Mouse (Mus musculus) liver, embryonic 15.5 days (tissue): ENCODE measurements around the gene Tango6. TPM values are rescaled to one million over a fixed set of nuclear protein-coding genes. Genes with fewer than 3 reads are reported as not detected.
"Not testable (repeated sequence)": the region's sequence is repeated elsewhere in the genome, so short reads cannot be mapped to it uniquely, and the experiment has no call there.

Source experiments
- ATAC-seq: fragments of 200-750 bp; cut with Nextera tagmentation; 2 replicates; pipeline ENCODE4 v1.8.0; 2017; ENCODE audit warnings: moderate number of reproducible peaks, mild to moderate bottlenecking, moderate library complexity; ENCODE audit not compliant: insufficient read depth
- H3K27ac ChIP-seq: fragments of 300-500 bp; sonication (generic); replicated peaks from 2 replicates; pipeline ENCODE4 v1.5.1; 2015; ENCODE audit warnings: mild to moderate bottlenecking, inconsistent platforms
- H3K27me3 ChIP-seq: fragments of 300-500 bp; sonication (generic); 2 replicates; pipeline ENCODE4 v1.6.1; 2015; ENCODE audit warnings: mild to moderate bottlenecking, inconsistent platforms
- H3K36me3 ChIP-seq: fragments of 300-500 bp; sonication (generic); replicated peaks from 2 replicates; pipeline ENCODE4 v1.6.1; 2015; ENCODE audit warnings: moderate library complexity, mild to moderate bottlenecking, inconsistent platforms
- H3K4me1 ChIP-seq: fragments of 300-500 bp; sonication (generic); replicated peaks from 2 replicates; pipeline ENCODE4 v1.6.1; 2015; ENCODE audit warnings: inconsistent platforms
- H3K4me2 ChIP-seq: fragments of 300-500 bp; sonication (generic); 2 replicates; pipeline ENCODE4 v1.6.1; 2015; ENCODE audit warnings: moderate library complexity, mild to moderate bottlenecking, inconsistent platforms
- H3K4me3 ChIP-seq: fragments of 300-500 bp; sonication (generic); replicated peaks from 2 replicates; pipeline ENCODE4 v1.5.1; 2015; ENCODE audit warnings: mild to moderate bottlenecking, inconsistent platforms
- H3K9ac ChIP-seq: fragments of 300-500 bp; sonication (generic); 2 replicates; pipeline ENCODE4 v1.6.1; 2015; ENCODE audit warnings: moderate library complexity, mild to moderate bottlenecking, inconsistent platforms
- H3K9me3 ChIP-seq: fragments of 300-500 bp; sonication (generic); replicated peaks from 2 replicates; pipeline ENCODE4 v1.6.1; 2016; ENCODE audit warnings: inconsistent platforms
- WGBS: fragments of 180-500 bp; shearing (Covaris S2); methylation state at CpG from one replicate; pipeline ENCODE4 v1.1.7; 2015; ENCODE audit warnings: mixed read lengths; ENCODE audit not compliant: insufficient replicate concordance; 5-methylcytosine and 5-hydroxymethylcytosine counted together
- polyA plus RNA-seq: library from polyadenylated mRNA; unstranded; fragments of >200 nt; fragmentation: Nextera tagmentation; extraction: Ambion mirVana; gene quantifications from 2 replicates; pipeline ENCODE4 v1.2.1, GENCODE M21; 2015

Gene Tango6
- polyA plus RNA-seq, 1 experiment from 2014 or later: 3.1 TPM

DNA sequence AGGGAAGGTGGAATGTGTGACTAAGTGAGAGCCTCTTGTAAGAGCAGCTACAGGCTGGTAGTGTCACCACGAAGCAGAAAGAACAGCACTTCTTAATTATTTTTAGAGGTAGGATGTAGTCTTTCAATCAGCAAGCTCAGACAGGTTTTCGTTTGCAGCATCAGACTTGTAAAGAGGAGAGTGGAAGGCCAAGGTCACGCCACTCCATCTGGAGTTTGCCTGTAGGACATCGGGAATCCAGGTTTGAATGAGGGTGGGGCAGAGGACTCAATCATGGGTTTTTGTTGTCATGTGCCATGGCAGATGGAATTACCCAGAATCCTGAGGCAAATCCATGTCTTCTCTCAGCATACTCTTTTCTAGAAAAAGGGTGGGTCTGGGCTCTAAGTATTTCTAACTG is 106.8 kb downstream of the Tango6 start:
- no peak overlapping the region for H3K27ac ChIP-seq
- H3K4me2 ChIP-seq: no peak overlapping the region
- no peak overlapping the region for H3K9ac ChIP-seq
- no peak for ATAC-seq
- no peaks in the 10 kb centered on the region for H3K36me3 ChIP-seq
- no peaks in the 10 kb centered on the region for H3K27me3 ChIP-seq
- H3K9me3 ChIP-seq: no peaks in the 10 kb centered on the region
- WGBS: 72% methylated on average over 4 of the region's 4 CpGs
- H3K4me3 ChIP-seq: no peak overlapping the region
- H3K4me1 ChIP-seq: no peaks in the 10 kb centered on the region

GRCm38 (mm10) chr8:106794820-106795219 is 112.0 kb downstream of the Tango6 start:
- WGBS: 75% methylated on average over 2 of the region's 2 CpGs
- H3K4me1 ChIP-seq: no peaks in the 10 kb centered on the region
- H3K36me3 ChIP-seq: no peaks in the 10 kb centered on the region
- H3K9me3 ChIP-seq: no peaks in the 10 kb centered on the region
- H3K27ac ChIP-seq: no peak overlapping the region
- no peak for ATAC-seq
- no peak overlapping the region for H3K4me2 ChIP-seq
- no peak overlapping the region for H3K9ac ChIP-seq
- H3K4me3 ChIP-seq: no peak overlapping the region
- H3K27me3 ChIP-seq: no peaks in the 10 kb centered on the region

- H3K9me3 ChIP-seq: no peaks in the 10 kb centered on the region
- H3K4me3 ChIP-seq: no peak overlapping the region
- H3K9ac ChIP-seq: no peak overlapping the region
- 0 out of 2 replicates have a peak, but pooled peaks cover 3% of the 10 kb centered on the region for H3K4me1 ChIP-seq
- H3K36me3 ChIP-seq: no peaks in the 10 kb centered on the region
- ATAC-seq: no peak
- 60% methylated on average over 1 of the region's 1 CpGs for WGBS
- no peak overlapping the region for H3K27ac ChIP-seq
- no peak overlapping the region for H3K4me2 ChIP-seq
- H3K27me3 ChIP-seq: no peaks in the 10 kb centered on the region
These were observed 117.0 kb downstream of the Tango6 start for GRCm38 (mm10) chr8:106799821-106800220.

DNA sequence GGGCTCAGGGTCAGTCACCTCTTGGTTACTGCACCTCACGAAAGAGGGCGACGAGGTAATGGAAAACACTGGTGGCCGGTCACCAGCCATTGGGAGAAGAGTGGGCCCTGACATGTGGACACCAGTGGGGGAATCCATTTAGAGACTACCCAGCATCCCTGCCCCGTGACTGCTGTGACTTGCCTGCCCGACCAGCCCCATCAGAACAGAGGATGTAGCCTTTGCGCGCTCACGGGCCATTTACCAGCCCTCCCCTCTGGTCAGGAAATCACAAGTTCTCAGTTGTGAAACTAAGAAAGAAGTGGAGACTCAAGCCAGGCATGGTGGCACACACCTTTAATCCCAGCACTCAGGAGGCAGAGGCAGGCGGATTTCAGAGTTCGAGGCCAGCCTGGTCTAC is 118.4 kb downstream of the Tango6 start:
- no peak for ATAC-seq
- Histone ChIP-seq H3K9me3 (no peaks in the 10 kb centered on the region), H3K27ac (no peak overlapping the region), H3K4me3 (no peak overlapping the region), H3K4me1 (0 out of 2 replicates have a peak, but pooled peaks cover 3% of the 10 kb centered on the region), H3K27me3 (no peaks in the 10 kb centered on the region), H3K9ac (no peak overlapping the region), H3K4me2 (no peak overlapping the region), H3K36me3 (no peaks in the 10 kb centered on the region)
- 77% methylated on average over 11 of the region's 11 CpGs for WGBS

- not testable (repeated sequence) for H3K4me2 ChIP-seq, H3K9ac ChIP-seq, H3K27me3 ChIP-seq, ATAC-seq, H3K36me3 ChIP-seq, H3K27ac ChIP-seq, H3K4me3 ChIP-seq, H3K4me1 ChIP-seq, H3K9me3 ChIP-seq
- WGBS: 23% methylated on average over 12 of the region's 12 CpGs
These were observed 119.7 kb downstream of the Tango6 start for GRCm38 (mm10) chr8:106802384-106803137.

- WGBS: 84% methylated on average over 3 of the region's 3 CpGs
- Histone ChIP-seq H3K4me2 (no peak overlapping the region), H3K27ac (no peak overlapping the region), H3K9ac (no peak overlapping the region), H3K9me3 (no peaks in the 10 kb centered on the region), H3K27me3 (no peaks in the 10 kb centered on the region), H3K4me1 (0 out of 2 replicates have a peak, but pooled peaks cover 3% of the 10 kb centered on the region), H3K36me3 (no peaks in the 10 kb centered on the region), H3K4me3 (no peak overlapping the region)
- ATAC-seq: no peak
These were observed 123.0 kb downstream of the Tango6 start for GRCm38 (mm10) chr8:106805859-106806258.

- Histone ChIP-seq H3K9me3 (no peaks in the 10 kb centered on the region), H3K27ac (no peak overlapping the region), H3K27me3 (no peaks in the 10 kb centered on the region), H3K4me3 (no peak overlapping the region), H3K4me2 (no peak overlapping the region), H3K36me3 (no peaks in the 10 kb centered on the region), H3K9ac (no peak overlapping the region), H3K4me1 (no peaks in the 10 kb centered on the region)
- WGBS: 77% methylated on average over 4 of the region's 4 CpGs
- no peak for ATAC-seq
These were observed 124.6 kb downstream of the Tango6 start for GRCm38 (mm10) chr8:106807461-106807860.

GRCm38 (mm10) chr8:106809726-106810125 is 126.9 kb downstream of the Tango6 start:
- Histone ChIP-seq H3K27me3 (no peaks in the 10 kb centered on the region), H3K4me3 (no peak overlapping the region), H3K36me3 (no peaks in the 10 kb centered on the region), H3K4me2 (no peak overlapping the region), H3K9me3 (no peaks in the 10 kb centered on the region), H3K9ac (no peak overlapping the region), H3K27ac (no peak overlapping the region), H3K4me1 (no peaks in the 10 kb centered on the region)
- 64% methylated on average over 9 of the region's 9 CpGs for WGBS
- ATAC-seq: no peak

DNA sequence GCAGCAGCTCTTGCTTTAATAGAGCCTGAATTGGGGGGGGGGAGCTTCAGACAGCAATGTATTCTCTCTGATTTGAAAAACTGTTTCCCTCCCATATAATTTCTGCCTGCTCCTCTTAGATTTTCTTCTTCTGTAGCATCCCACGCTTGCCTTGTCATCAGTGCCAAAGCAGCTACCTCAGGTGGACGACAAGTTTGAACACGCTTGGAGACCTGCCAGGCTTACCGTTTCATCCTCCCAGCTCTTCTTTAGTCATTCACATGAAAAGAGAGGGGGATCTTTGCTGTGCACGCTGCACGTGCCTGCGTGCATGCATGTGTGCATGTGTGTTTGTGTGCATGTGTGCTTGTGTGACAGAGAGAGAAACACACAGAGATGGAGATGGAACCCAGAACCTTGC is 127.5 kb downstream of the Tango6 start:
- Histone ChIP-seq H3K27ac (no peak overlapping the region), H3K4me2 (no peak overlapping the region), H3K27me3 (no peaks in the 10 kb centered on the region), H3K9me3 (no peaks in the 10 kb centered on the region), H3K4me1 (no peaks in the 10 kb centered on the region), H3K9ac (no peak overlapping the region), H3K36me3 (no peaks in the 10 kb centered on the region), H3K4me3 (no peak overlapping the region)
- no peak for ATAC-seq
- WGBS: 76% methylated on average over 7 of the region's 7 CpGs

- Histone ChIP-seq H3K9me3 (no peaks in the 10 kb centered on the region), H3K4me3 (no peak overlapping the region), H3K9ac (no peak overlapping the region), H3K4me1 (no peaks in the 10 kb centered on the region), H3K4me2 (no peak overlapping the region), H3K36me3 (no peaks in the 10 kb centered on the region), H3K27me3 (no peaks in the 10 kb centered on the region), H3K27ac (no peak overlapping the region)
- 66% methylated on average over 4 of the region's 4 CpGs for WGBS
- no peak for ATAC-seq
These were observed 129.7 kb downstream of the Tango6 start for GRCm38 (mm10) chr8:106812560-106812959.

GRCm38 (mm10) chr8:106816431-106817170 is 133.7 kb downstream of the Tango6 start:
- H3K9me3 ChIP-seq: no peaks in the 10 kb centered on the region
- no peaks in the 10 kb centered on the region for H3K36me3 ChIP-seq
- H3K9ac ChIP-seq: no peak overlapping the region
- H3K4me2 ChIP-seq: no peak overlapping the region
- no peaks in the 10 kb centered on the region for H3K4me1 ChIP-seq
- no peak overlapping the region for H3K27ac ChIP-seq
- no peak for ATAC-seq
- H3K27me3 ChIP-seq: no peaks in the 10 kb centered on the region
- H3K4me3 ChIP-seq: no peak overlapping the region
- WGBS: 77% methylated on average over 9 of the region's 9 CpGs
